Mouse (Mus musculus) G1E (cell line): Measurements from ENCODE around the gene Zwilch.

Experiments
- CTCF ChIP-seq: IDR thresholded peaks from 2 replicates; pipeline ENCODE4 v1.5.1; 2012; ENCODE audit warnings: low read depth, low read length, inconsistent platforms, mixed read lengths
- GATA1 ChIP-seq: IDR thresholded peaks from 2 replicates; pipeline ENCODE4 v1.6.1; 2012; ENCODE audit warnings: borderline replicate concordance, low read length, inconsistent platforms, mixed read lengths
- TAL1 ChIP-seq: conservative IDR thresholded peaks from 2 replicates; pipeline ENCODE4 v1.6.1; 2012; ENCODE audit warnings: low read depth, low read length, inconsistent platforms, mixed read lengths

GRCm38 (mm10) chr9:64122601-64123000 lies 50.3 kb downstream of the Zwilch start:
- no peak for TF ChIP-seq CTCF
- no peak for TF ChIP-seq GATA1
- no peak for TF ChIP-seq TAL1
